Mouse (Mus musculus) brain, embryonic 18.5 days (tissue): ENCODE data around the gene Cnga2.

Source experiments
- DNase-seq: peaks from one replicate; pipeline ENCODE4 v3.0.0-alpha.2; 2012; ENCODE audit warnings: low read depth, low spot score

Cnga2 gene

DNA sequence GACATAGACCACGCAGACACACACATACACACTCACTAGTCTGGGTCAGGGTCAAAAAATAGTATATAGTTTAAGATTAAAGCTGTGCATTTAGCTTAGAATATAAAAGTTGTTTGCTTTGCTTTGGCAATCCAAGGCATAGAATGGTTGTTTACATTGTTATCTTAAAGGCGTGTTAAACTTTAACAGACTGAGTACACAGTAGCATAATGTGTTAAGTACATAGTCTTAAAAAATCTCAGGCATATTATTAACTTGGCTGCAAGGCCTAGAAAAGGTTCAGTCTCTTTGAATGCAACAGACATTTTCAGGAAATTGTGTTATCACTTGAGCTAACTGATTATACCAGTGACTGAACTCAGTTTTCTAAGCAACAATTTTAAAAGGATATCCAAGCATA lies 56.3 kb downstream of the Cnga2 start:
- DNase-seq, result no peak
